Mouse (Mus musculus) liver, embryonic 15.5 days (tissue): ENCODE results near the gene Olfr1043. TPM values are rescaled to one million over a fixed set of nuclear protein-coding genes. Genes with fewer than 3 reads are reported as not detected.

Experiments
- polyA plus RNA-seq: library from polyadenylated mRNA; unstranded; fragments of >200 nt; fragmentation: Nextera tagmentation; extraction: Ambion mirVana; gene quantifications from 2 replicates; pipeline ENCODE4 v1.2.1, GENCODE M21; 2015

Gene Olfr1043
- polyA plus RNA-seq, 1 experiment from 2014 or later, result not detected

Other genes with a start within 250 kb of the Olfr1043 start
- gene Olfr1026, start 246.0 kb downstream of the Olfr1043 start, polyA plus RNA-seq, result not detected in 2 replicates
- gene Olfr1028, start 217.1 kb downstream of the Olfr1043 start, polyA plus RNA-seq, result not detected in 2 replicates
- gene Olfr1029, start 193.6 kb downstream of the Olfr1043 start, polyA plus RNA-seq, result not detected in 2 replicates
- not detected in 2 replicates for gene Olfr1030, start 188.2 kb downstream of the Olfr1043 start, polyA plus RNA-seq
- gene Olfr1031, start 177.2 kb downstream of the Olfr1043 start, polyA plus RNA-seq, result not detected in 2 replicates
- not detected in 2 replicates for gene Olfr1032, start 162.0 kb downstream of the Olfr1043 start, polyA plus RNA-seq
- gene Olfr1033, start 146.9 kb downstream of the Olfr1043 start, polyA plus RNA-seq, result 0.98 and 1.3 TPM in 2 replicates
- gene Olfr1034, start 121.7 kb downstream of the Olfr1043 start, polyA plus RNA-seq, result 0.05 TPM in 2 replicates
- gene Olfr1036, start 93.5 kb downstream of the Olfr1043 start, polyA plus RNA-seq, result not detected in 2 replicates
- not detected in 2 replicates for gene Olfr1037, start 80.1 kb downstream of the Olfr1043 start, polyA plus RNA-seq
- not detected in 2 replicates for gene Olfr1039, start 31.6 kb downstream of the Olfr1043 start, polyA plus RNA-seq
- not detected in 2 replicates for gene Olfr1040, start 20.8 kb downstream of the Olfr1043 start, polyA plus RNA-seq
- gene Olfr1042, start 5.7 kb downstream of the Olfr1043 start, polyA plus RNA-seq, result not detected in 2 replicates
- gene Olfr1044, start 10.3 kb upstream of the Olfr1043 start, polyA plus RNA-seq, result not detected in 2 replicates
- not detected in 2 replicates for gene Olfr52, start 18.2 kb upstream of the Olfr1043 start, polyA plus RNA-seq
- not detected in 2 replicates for gene Olfr1045, start 35.5 kb upstream of the Olfr1043 start, polyA plus RNA-seq
- gene Olfr1046, start 51.8 kb upstream of the Olfr1043 start, polyA plus RNA-seq, result not detected in 2 replicates
- not detected in 2 replicates for gene Olfr1047, start 63.9 kb upstream of the Olfr1043 start, polyA plus RNA-seq
- gene Olfr1048, start 72.8 kb upstream of the Olfr1043 start, polyA plus RNA-seq, result not detected in 2 replicates
- not detected in 2 replicates for gene Olfr1049, start 90.8 kb upstream of the Olfr1043 start, polyA plus RNA-seq
- not detected in 2 replicates for gene Olfr1051, start 111.6 kb upstream of the Olfr1043 start, polyA plus RNA-seq
- not detected in 2 replicates for gene Olfr1052, start 124.9 kb upstream of the Olfr1043 start, polyA plus RNA-seq
- not detected in 2 replicates for gene Olfr1053, start 147.8 kb upstream of the Olfr1043 start, polyA plus RNA-seq
- not detected in 2 replicates for gene Olfr1054, start 167.9 kb upstream of the Olfr1043 start, polyA plus RNA-seq
- gene Olfr1055, start 182.8 kb upstream of the Olfr1043 start, polyA plus RNA-seq, result not detected in 2 replicates
- gene Olfr1056, start 194.9 kb upstream of the Olfr1043 start, polyA plus RNA-seq, result not detected in 2 replicates
- not detected in 2 replicates for gene Olfr1057, start 210.9 kb upstream of the Olfr1043 start, polyA plus RNA-seq
- not detected in 2 replicates for gene Olfr1058, start 221.0 kb upstream of the Olfr1043 start, polyA plus RNA-seq
- gene Olfr1061, start 246.5 kb upstream of the Olfr1043 start, polyA plus RNA-seq, result not detected in 2 replicates